Mouse (Mus musculus) spleen, adult 2 months (tissue): ENCODE measurements around the gene Hipk1. TPM values are rescaled to one million over a fixed set of nuclear protein-coding genes. Genes with fewer than 3 reads are reported as not detected.

Experiments used
- DNase-seq, 2 experiments: peaks; one replicate each; pipeline versions ENCODE4 v3.0.0 to v3.0.0-alpha.2; 2012 to 2021; ENCODE audit warnings: low spot score in 2 of 2, low read depth in 1 of 2
- H3K27ac ChIP-seq: fragments of 200-500 bp; 2 replicates; pipeline ENCODE4 v1.5.1; 2012; ENCODE audit warnings: low read length, inconsistent platforms; ENCODE audit not compliant: insufficient read depth
- H3K27me3 ChIP-seq: fragments of 200-500 bp; 2 replicates; pipeline ENCODE4 v1.6.1; 2012; ENCODE audit warnings: mild to moderate bottlenecking, moderate library complexity, low read length, inconsistent platforms; ENCODE audit not compliant: control insufficient read depth, insufficient read depth
- H3K36me3 ChIP-seq: fragments of 200-500 bp; 2 replicates; pipeline ENCODE4 v1.6.1; 2012; ENCODE audit warnings: mild to moderate bottlenecking, low read length, inconsistent platforms; ENCODE audit not compliant: control insufficient read depth, insufficient read depth
- H3K4me1 ChIP-seq: fragments of 200-500 bp; 2 replicates; pipeline ENCODE4 v1.6.1; 2011; ENCODE audit warnings: inconsistent platforms; ENCODE audit not compliant: control insufficient read depth, insufficient read depth, insufficient read length
- H3K4me3 ChIP-seq: fragments of 200-500 bp; 2 replicates; pipeline ENCODE4 v1.5.1; 2011; ENCODE audit warnings: mild to moderate bottlenecking, inconsistent platforms; ENCODE audit not compliant: insufficient read depth, insufficient read length; ENCODE audit errors: extremely low read depth
- CTCF ChIP-seq: fragments of 200-500 bp; IDR thresholded peaks from 2 replicates; pipeline ENCODE4 v1.5.1; 2011; ENCODE audit warnings: mild to moderate bottlenecking, inconsistent platforms; ENCODE audit not compliant: insufficient read depth, insufficient read length, insufficient replicate concordance; ENCODE audit errors: extremely low read depth
- POLR2A ChIP-seq: fragments of 200-500 bp; IDR thresholded peaks from 2 replicates; pipeline ENCODE4 v1.6.1; 2011; ENCODE audit warnings: low read depth, low read length, inconsistent platforms
- WGBS: fragments of 180-500 bp; shearing (Covaris S2); methylation state at CpG from one replicate; pipeline ENCODE4 v1.1.7; 2018; 5-methylcytosine and 5-hydroxymethylcytosine counted together
- polyA plus RNA-seq: library from polyadenylated mRNA; depleted of rRNA; stranded (reverse); fragments of >200 nt; gene quantifications from 2 replicates; pipeline ENCODE4 v1.2.3, GENCODE M21; 2012

The Hipk1 gene
- polyA plus RNA-seq, 1 experiment: 72.4 TPM

- 40% methylated on average over 9 of the region's 9 CpGs for WGBS
- H3K27me3 ChIP-seq: no peaks in the 10 kb centered on the region
- no peak for DNase-seq
- H3K27ac ChIP-seq: peak overlapping the region; percentile 75; the same call in 1 of the 2 replicates
- TF ChIP-seq CTCF (no peak), POLR2A (no peak)
- H3K4me1 ChIP-seq: peaks cover 27% of the 10 kb centered on the region
- H3K4me3 ChIP-seq: no peak overlapping the region
- peaks cover 17% of the 10 kb centered on the region for H3K36me3 ChIP-seq
These were observed 19.7 kb downstream of the Hipk1 start for GRCm38 (mm10) chr3:103771531-103772130.

- WGBS: 87% methylated on average over 3 of the region's 3 CpGs
- Histone ChIP-seq H3K27me3 (no peaks in the 10 kb centered on the region), H3K27ac (no peak overlapping the region), H3K36me3 (peaks cover 36% of the 10 kb centered on the region), H3K4me1 (peaks cover 7% of the 10 kb centered on the region), H3K4me3 (no peak overlapping the region; the same call in 1 of the 2 replicates)
- no peak for DNase-seq
- TF ChIP-seq POLR2A (no peak), CTCF (no peak)
These were observed 24.6 kb downstream of the Hipk1 start for GRCm38 (mm10) chr3:103766789-103767188.

GRCm38 (mm10) chr3:103759261-103759970, 31.9 kb downstream of the Hipk1 start:
- no peak overlapping the region for H3K27ac ChIP-seq
- no peak for DNase-seq
- no peaks in the 10 kb centered on the region for H3K27me3 ChIP-seq
- no peak overlapping the region for H3K4me3 ChIP-seq
- no peaks in the 10 kb centered on the region for H3K4me1 ChIP-seq
- WGBS: 92% methylated on average over 5 of the region's 5 CpGs
- H3K36me3 ChIP-seq: peaks cover 49% of the 10 kb centered on the region
- TF ChIP-seq POLR2A (no peak), CTCF (no peak)

DNA sequence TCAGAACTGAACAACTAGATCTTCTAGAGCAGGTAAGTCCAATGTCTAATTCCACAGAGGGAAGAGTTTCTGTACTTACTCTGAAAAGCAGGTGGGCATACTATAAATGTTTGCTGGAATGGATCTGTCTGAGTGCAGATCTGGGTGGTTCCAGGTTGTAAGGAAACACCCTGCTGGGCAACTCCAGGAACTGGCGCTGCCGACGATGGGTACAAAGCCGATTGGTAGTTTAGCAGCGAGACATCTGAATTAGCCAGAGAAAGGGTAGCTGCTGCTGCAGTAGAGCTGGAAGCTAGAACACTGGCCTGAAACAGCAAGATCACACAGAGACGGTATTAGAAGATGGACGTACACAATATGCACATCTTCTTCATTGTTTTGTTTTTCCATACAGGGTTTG, 32.9 kb downstream of the Hipk1 start:
- no peak overlapping the region for H3K27ac ChIP-seq
- 95% methylated on average over 7 of the region's 7 CpGs for WGBS
- DNase-seq: no peak
- no peak overlapping the region for H3K4me3 ChIP-seq
- TF ChIP-seq POLR2A (no peak), CTCF (no peak)
- no peaks in the 10 kb centered on the region for H3K4me1 ChIP-seq
- H3K27me3 ChIP-seq: no peaks in the 10 kb centered on the region
- H3K36me3 ChIP-seq: peaks cover 47% of the 10 kb centered on the region

DNA sequence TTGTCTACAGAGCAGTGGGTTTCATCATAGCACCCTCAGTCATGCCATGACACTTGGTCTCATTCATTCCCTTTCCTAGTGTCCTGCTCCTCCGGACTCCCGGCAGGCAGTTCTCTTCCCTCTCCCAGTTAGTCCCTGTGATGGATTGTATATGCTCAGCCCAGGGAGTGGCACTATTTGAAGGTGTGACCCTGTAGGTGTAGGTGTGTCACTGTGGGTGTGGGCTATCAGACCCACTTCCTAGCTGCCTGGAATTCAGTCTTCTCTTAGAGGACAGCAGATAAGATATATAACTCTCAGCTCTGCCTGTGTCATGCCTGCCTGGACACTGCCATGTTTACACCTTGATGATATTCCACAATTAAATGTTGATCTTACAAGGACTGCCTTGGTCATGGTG, 34.4 kb downstream of the Hipk1 start:
- Histone ChIP-seq H3K4me1 (no peaks in the 10 kb centered on the region), H3K27ac (no peak overlapping the region), H3K27me3 (no peaks in the 10 kb centered on the region), H3K36me3 (peaks cover 45% of the 10 kb centered on the region), H3K4me3 (no peak overlapping the region)
- DNase-seq: no peak
- 100% methylated on average over 2 of the region's 2 CpGs for WGBS
- no peak for TF ChIP-seq POLR2A
- TF ChIP-seq CTCF: no peak

- H3K4me3 ChIP-seq: no peak overlapping the region
- TF ChIP-seq POLR2A (no peak), CTCF (no peak)
These were observed 36.0 kb downstream of the Hipk1 start for GRCm38 (mm10) chr3:103755351-103755750.

GRCm38 (mm10) chr3:103751558-103751957, 39.8 kb downstream of the Hipk1 start:
- H3K27me3 ChIP-seq: no peaks in the 10 kb centered on the region
- DNase-seq: no peak
- peaks cover 57% of the 10 kb centered on the region for H3K36me3 ChIP-seq
- H3K4me1 ChIP-seq: peaks cover 4% of the 10 kb centered on the region; the same call in 1 of the 2 replicates
- no peak overlapping the region for H3K4me3 ChIP-seq
- no peak overlapping the region for H3K27ac ChIP-seq
- TF ChIP-seq CTCF (no peak), POLR2A (no peak)
- 95% methylated on average over 2 of the region's 2 CpGs for WGBS

More at GRCm38 (mm10) chr3:103755351-103755750, 36.0 kb downstream of the Hipk1 start:
- Histone ChIP-seq H3K27me3 (no peaks in the 10 kb centered on the region), H3K4me1 (no peaks in the 10 kb centered on the region), H3K27ac (no peak overlapping the region), H3K36me3 (peaks cover 50% of the 10 kb centered on the region)
- 86% methylated on average over 3 of the region's 3 CpGs for WGBS
- DNase-seq: no peak
